ENCODE assay signal across 13 mouse cellular contexts in the genomic region with DNA sequence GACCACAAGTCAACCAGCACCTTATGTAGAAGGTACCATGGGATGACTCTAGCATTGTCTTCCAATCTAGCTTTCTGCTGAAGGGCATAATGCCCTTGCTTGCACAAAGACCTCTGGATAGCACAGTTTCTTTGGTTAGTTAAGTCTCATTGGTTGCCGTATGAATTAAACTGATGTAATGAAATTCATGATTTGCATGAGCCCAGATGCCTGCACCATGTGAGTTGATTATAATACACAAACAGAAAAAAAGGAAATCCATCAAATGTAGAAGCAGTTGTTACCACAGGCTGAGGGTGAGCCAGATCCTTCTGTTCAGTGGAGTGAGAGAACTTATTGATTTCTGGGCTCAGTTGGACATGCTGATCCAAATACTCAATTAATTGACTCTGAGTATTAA.
"Had no signal": no experiment of that assay in that cellular context is flagged by ENCODE, and none has a peak within 500 bp of the region (broad histone marks: within the 10 kb centered on the region; RNA-seq: fewer than 3 reads in every experiment).

No protein-coding gene starts in this region.

- H3K4me3 ChIP-seq: liver, embryonic 13.5 days had no signal

- H3K27ac ChIP-seq: liver, embryonic 13.5 days had no signal

- H3K9me3 ChIP-seq: liver, embryonic 13.5 days had no signal

- H3K4me2 ChIP-seq: liver, embryonic 13.5 days; midbrain, embryonic 11.5 days had no signal

- H3K9ac ChIP-seq: liver, embryonic 13.5 days had no signal

- DNase-seq: kidney, adult 18-20 months; kidney, adult 9 months; kidney, postnatal 14 days; kidney, postnatal 4 days; liver, embryonic 13.5 days; lung, adult 2 months; lung, postnatal 14 days; lung, postnatal 4 days; midbrain, embryonic 14.5 days; spleen, adult 18-20 months; thymus, adult 18-20 months; thymus, postnatal 36 days had no signal

- H3K36me3 ChIP-seq: liver, embryonic 13.5 days had no signal

- H3K4me1 ChIP-seq: liver, embryonic 13.5 days had no signal

- H3K27me3 ChIP-seq: liver, embryonic 13.5 days had no signal
